Mouse (Mus musculus): ENCODE data around the gene Arf1. TPM values are rescaled to one million over a fixed set of nuclear protein-coding genes. Genes with fewer than 3 reads are reported as not detected.

Gene Arf1
- total RNA-seq, 1 experiment from 2014 or later = 300 TPM

Other genes starting within 250 kb of the Arf1 start
- 0.19 TPM in 1 of 2 replicates, not detected in the other for gene Obscn, start 91.9 kb downstream of the Arf1 start, total RNA-seq (2017)
- 3.3 and 6.1 TPM in 2 replicates for gene Iba57, start 64.5 kb downstream of the Arf1 start, total RNA-seq (2017)
- gene Gjc2, start 45.1 kb downstream of the Arf1 start, total RNA-seq (2017) = not detected in 2 replicates
- gene Guk1, start 36.1 kb downstream of the Arf1 start, total RNA-seq (2017) = 26.8 and 36.6 TPM in 2 replicates
- gene Mrpl55, start 25.8 kb downstream of the Arf1 start, total RNA-seq (2017) = 49.7 and 68.8 TPM in 2 replicates
- 16.6 and 18.6 TPM in 2 replicates for gene 2310033P09Rik, start 19.9 kb downstream of the Arf1 start, total RNA-seq (2017)
- not detected in 2 replicates for gene Wnt3a, start 62.5 kb upstream of the Arf1 start, total RNA-seq (2017)
- gene Wnt9a, start 78.7 kb upstream of the Arf1 start, total RNA-seq (2017) = not detected in 2 replicates
- gene Prss38, start 147.4 kb upstream of the Arf1 start, total RNA-seq (2017) = not detected in 2 replicates
- 4.4 and 8.4 TPM in 2 replicates for gene Jmjd4, start 221.8 kb upstream of the Arf1 start, total RNA-seq (2017)
- 8.2 and 8.5 TPM in 2 replicates for gene Snap47, start 222.9 kb upstream of the Arf1 start, total RNA-seq (2017)
- gene Zfp867, start 244.2 kb upstream of the Arf1 start, total RNA-seq (2017) = 2.5 and 3.0 TPM in 2 replicates

Data from common myeloid progenitor, adult 5-6 weeks (primary cell).